Mouse (Mus musculus): ENCODE measurements at regions not wholly inside any gene's neighbourhood (a gene's known extent, or its start where the extent isn't known, plus 50 kb on each side); places are given as distances from the start of the nearest gene placed in this dataset.

DNA sequence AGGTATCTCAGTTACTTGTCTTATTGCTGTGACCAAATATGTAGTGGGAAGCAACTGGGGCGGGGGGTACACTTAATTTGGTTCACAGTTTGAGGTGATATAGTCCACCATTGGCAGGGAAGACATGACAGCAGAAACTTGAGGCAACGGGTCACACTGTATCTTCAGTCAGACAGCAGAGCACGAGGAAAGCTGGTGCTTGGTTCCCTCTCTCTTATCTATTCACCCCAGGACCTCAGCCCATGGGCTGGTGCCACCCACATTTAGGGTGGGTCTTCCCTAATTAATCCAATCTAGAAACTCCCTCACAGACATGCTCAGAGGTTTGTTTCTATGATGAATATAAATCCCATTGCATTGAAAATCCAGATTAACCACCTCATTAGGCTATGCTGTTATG, 56.5 kb downstream of the Otud1 start:
- intact Hi-C loops (cut with DNase I) = no loop called here
- no peak for DNase-seq

DNA sequence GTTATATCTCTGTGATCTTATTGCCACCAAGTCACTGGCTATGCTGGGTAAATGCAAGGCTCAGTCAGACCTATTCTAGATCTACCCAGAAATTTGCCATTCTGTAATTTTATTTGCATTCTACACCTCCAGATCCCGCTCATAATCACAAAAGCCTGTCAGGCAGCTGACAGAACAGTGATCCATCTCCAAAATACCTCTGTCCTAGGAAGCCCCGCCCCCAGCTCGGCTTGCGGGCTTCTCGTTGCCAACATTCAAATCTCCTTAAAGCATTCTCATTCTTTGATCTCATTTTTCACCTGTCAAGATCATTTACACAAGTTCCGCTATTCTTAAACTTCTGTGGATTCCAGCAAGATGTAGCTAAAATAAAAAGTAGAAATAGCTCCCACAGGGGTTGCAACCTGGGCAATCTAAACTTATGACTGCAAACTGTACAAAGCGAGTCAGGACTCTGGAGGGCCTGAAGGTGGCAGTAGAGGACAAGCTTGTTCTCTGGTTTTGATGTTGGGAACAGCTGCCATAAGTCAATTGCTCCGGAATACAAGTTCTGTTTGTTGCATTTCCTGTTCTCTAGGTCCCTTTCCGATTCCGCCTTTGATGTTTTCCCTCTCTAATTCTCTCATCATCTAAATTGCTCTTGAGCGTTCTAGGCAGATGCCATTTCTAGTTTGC, 58.1 kb downstream of the Otud1 start:
- intact Hi-C loops (cut with DNase I) = loop anchor here (2.0 to 5.0 kb wide), 2 partner anchors 33 to 203 kb away; no protein-coding TSS in a partner anchor

DNA sequence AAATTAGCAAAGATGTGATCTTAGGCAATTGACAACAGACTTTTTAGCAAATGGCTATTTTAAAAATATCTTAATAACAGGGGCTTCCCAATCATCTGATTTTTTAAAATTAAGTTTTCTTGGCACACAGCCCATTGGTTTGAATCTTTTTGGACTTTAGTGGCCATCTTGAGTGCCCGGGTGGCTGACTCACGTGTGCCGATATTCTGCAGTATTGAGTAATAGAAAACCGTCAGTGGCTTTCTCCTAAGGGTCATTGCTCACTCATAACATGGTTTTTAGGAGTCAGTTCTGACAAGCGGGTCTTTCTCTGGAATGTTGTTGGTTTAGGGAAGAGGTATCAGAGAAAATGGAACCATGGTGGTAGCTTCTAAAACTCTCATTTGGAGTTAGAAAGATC, 58.8 kb downstream of the Otud1 start:
- intact Hi-C loops (cut with DNase I) = loop anchor here (2.0 to 5.0 kb wide), 2 partner anchors 34 to 202 kb away; no protein-coding TSS in a partner anchor
- no peak for DNase-seq

More for the DNA sequence above, 58.1 kb downstream of the Otud1 start:
- peak; percentile 67 to 69 for DNase-seq

GRCm38 (mm10) chr2:19726085-19726484, 68.5 kb downstream of the Otud1 start:
- intact Hi-C loops (cut with DNase I) = loop anchor here (2.0 kb wide), 2 partner anchors 67 to 197 kb away; no protein-coding TSS in a partner anchor
- no peak for DNase-seq

DNA sequence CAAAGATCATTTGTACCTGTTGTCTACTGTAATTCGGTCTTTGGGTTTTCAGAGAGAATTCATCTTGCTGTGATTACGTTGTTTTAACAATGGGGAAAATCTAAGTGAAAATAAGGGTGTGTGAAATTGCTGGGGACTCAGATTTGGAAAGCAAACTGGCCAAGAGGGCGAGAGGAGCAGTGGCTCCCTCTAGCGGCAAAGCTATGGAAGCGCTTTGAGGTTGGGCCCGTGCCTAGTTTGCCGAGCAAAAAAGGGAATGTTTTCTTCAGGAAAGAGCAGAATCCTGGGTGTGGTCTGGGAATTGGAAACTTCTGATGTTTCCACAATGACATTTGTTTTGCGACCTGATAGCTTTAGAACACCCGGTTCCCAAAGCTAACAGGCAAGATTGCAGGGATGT, 69.4 kb downstream of the Otud1 start:
- peak; percentile 69 to 71 for DNase-seq
- intact Hi-C loops (cut with DNase I) = loop anchor here (2.0 kb wide), 2 partner anchors 68 to 198 kb away; no protein-coding TSS in a partner anchor

- intact Hi-C loops (cut with DNase I) = loop anchor here (2.0 kb wide), 1 partner anchor 318 kb away; no protein-coding TSS in a partner anchor
- DNase-seq = no peak
Observed at GRCm38 (mm10) chr2:19732922-19733859, 75.6 kb downstream of the Otud1 start.

- intact Hi-C loops (cut with DNase I) = no loop called here
Observed at GRCm38 (mm10) chr2:19734164-19734870, 76.8 kb downstream of the Otud1 start.

DNA sequence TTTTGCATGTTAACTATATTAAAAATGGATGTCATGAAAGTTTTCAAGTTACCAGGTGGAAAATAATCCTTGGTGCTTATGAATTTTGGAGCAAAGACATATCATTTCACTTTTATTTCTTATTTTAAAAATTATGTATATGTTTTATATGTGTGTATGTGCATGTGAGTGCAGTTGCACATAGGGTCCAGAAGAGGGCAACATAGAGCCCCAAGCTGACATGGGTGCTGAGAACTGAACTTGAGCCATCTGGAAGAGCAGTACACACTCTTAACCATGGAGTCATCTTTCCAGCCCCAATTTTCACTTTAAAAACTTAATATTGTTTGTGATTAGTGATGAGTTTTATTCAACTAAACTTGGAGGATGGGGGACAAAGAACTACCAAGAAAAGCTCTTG, 84.0 kb downstream of the Otud1 start:
- intact Hi-C loops (cut with DNase I) = no loop called here
- no peak for DNase-seq

More at GRCm38 (mm10) chr2:19734164-19734870, 76.8 kb downstream of the Otud1 start:
- DNase-seq = no peak

GRCm38 (mm10) chr2:19743467-19743866, 85.9 kb downstream of the Otud1 start:
- intact Hi-C loops (cut with DNase I) = no loop called here
- no peak for DNase-seq

DNA sequence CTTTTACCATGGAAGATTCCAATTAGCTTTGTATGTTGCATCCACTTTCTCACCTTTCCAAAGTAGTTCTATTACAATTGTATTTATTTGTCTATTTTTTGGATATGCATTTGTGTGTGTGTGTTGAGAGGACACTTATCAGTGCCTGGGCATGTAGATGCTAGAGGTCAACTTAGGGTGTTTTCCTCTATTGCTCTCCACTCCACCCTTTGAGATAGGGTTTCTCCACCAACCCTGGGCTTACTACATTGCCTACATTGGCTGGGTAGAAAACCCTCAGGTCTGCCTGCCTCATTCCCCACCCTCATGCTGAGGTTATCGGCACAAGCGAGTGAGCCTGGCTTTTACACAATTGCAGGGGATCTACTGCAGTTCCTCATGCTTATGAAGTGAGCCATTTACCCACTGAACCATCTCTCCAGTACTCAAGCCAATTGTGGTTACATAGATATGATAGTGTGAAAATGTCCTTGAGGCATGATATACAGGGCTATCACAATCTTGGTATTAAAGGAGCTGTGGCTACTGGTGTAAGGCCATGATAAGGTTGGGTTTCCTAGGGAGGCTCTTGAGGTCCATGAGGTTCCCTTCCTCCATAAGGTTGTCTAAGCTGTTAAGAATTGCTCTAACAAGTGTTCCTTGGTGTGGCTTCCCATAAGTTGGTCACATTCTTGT, 87.6 kb downstream of the Otud1 start:
- intact Hi-C loops (cut with DNase I) = no loop called here
- no peak for DNase-seq

DNA sequence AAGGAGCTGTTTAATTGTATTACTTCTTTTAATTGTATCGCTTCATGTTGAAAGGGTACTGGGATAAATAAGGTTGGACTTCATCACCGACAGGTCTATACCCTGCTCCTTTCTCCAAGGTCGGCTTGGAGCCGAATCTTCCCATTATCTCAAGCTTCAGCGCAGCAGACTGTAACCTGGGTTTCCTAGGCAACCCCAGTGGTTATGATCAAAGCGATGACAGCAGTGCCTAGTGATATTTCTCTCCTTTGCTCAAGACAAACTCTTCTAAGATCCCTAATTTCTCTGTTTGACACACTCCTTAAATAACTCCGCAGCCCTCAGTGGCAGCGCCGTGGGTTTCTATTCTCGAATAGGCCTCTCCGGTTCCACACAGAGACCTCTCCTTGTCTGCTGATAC, 95.2 kb downstream of the Otud1 start:
- intact Hi-C loops (cut with DNase I) = no loop called here

GRCm38 (mm10) chr2:19753479-19753878, 95.9 kb downstream of the Otud1 start:
- DNase-seq = no peak
- intact Hi-C loops (cut with DNase I) = no loop called here

More for the DNA sequence above, 95.2 kb downstream of the Otud1 start:
- DNase-seq = no peak

DNA sequence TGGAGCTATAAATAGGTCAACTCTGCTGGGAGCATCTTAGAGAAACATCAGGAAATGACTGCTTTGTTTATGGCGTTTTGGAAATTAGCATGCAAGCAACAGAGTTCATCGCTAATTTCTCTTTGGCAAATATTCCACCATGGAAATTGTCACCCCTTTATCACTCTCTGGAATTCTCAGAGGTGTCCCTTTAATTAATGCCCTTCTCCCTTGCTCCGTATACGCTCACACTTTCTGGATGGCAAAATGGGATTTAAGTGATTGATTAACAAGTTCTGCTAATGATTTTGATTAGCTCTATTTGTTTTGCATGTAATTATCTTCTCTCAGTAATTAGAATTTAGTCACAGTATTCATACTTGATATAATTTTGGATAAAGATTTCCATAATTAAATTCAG, 100.4 kb downstream of the Otud1 start:
- DNase-seq = no peak
- intact Hi-C loops (cut with DNase I) = no loop called here

DNA sequence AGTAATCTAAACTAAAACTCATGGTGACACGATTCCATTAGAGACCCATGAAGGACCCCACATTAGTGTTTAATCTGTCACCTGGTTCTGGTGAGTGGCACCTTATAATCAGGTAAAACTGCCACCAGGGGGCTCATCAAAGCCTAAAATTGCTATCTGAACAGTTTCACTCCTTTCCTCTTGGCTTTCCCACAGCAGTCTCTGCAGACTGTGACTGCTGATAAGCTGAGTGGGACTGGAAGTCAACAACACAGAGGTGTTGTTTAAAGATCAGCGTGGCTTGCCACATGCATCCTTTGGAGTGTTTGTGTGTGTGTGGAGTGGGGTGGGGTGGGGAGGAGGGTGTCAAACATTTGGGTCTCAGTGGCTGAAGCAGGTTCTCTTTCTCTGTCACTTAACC, 101.6 kb downstream of the Otud1 start:
- intact Hi-C loops (cut with DNase I) = no loop called here
- DNase-seq = no peak

DNA sequence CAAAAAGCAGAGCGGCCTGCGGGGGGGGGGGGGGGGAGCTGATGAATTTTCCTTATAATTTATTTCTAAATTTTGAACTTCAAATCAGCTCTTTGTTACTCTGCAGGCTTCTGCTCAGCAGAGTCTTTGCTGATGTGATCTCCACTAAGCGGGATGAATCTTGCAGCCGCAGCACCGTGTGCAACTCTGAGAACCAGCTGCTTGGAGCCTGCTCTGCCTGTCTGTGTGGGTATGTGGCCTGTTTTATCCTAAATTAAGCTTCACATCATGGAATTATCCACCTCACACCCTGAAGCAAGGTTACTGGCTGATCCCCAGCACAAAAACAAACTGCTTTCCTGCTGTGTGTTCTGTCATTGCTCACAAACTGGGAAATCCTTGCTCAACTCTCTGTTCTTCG, 102.0 kb downstream of the Otud1 start:
- intact Hi-C loops (cut with DNase I) = no loop called here
- DNase-seq = no peak

DNA sequence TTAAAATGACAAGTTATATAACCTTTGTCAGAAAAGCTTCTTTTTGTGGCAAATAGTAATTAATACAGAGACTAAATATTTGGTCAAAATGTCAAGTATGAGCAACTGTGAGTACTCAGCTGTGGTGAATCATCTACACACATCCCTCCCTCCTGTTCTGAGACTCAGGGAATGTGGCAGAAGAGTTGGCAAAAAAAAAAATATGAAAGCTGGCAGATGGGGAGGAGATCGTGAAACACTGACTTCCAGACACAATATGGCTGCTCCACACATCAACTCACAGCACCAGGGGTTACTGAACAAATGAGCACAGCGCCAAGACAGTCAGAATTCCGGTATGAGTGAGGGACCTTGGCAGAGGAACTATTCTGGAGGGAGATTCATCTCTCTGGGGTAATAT, 105.4 kb downstream of the Otud1 start:
- DNase-seq = no peak
- intact Hi-C loops (cut with DNase I) = no loop called here

DNA sequence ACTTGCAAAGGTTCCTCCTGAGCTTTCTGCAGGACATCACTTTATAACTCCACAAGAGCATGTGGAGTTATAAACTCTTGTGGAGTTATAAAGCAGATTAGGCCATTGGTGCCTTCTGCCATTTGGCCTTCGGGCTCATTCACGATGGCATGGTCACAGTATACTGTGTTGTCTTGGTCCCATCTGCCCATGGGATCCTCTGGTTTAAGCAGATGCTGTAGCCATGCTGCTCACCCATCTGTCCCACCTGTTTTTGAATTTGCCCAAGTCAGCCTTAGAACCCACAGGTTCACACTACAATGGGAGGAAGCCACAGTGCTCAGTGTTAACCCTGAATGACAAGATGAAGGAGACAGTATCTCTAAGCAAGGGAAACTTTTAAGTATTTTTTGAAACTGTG, 124.7 kb upstream of the Etl4 start:
- intact Hi-C loops (cut with DNase I) = no loop called here
- no peak for DNase-seq

DNA sequence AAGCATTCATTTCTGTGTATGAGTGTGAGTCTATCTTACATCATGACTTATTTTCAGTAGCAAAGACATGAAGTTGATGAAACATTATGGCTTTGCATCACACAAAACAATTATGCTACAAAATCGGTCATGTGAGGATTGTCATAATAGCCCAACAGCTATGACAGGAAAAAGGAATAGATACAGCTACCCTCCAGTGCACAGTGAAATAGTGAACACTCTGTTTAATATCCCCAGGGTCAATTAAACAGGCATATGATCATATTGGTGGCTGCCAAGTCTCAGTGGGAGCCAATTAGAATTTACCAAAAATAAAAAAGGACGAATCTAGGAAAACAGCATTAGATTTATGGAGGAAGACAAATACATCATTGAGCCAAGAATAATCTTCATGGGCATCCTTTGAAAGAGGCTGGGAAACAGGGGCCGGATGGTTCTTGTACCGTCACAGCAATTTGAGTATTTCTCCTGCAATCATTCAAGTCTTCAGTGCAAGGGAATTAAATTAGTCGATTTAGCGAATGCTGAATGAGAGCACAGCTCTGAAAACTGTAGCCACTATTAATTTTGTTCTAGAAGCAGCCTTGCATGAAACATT, 123.8 kb upstream of the Etl4 start:
- intact Hi-C loops (cut with DNase I) = no loop called here
- DNase-seq = no peak

DNA sequence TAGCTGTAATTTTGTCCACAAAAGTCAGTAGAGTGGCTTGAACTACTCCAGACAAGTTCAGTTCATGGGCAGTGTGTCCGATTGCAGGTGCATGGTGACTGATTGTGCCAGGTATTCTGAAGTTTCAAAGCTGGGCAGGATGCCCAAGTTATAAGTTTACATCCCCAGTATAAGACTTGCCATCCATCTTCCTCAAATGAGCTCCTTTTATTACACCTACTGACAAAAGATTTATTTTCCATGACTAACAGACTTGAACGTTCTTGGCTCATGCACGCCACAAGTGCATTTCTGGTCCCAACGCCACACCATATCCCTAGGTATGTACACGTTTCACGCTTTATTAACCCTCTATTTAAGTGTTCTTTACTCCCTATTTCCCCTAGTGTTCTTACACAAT, 117.4 kb upstream of the Etl4 start:
- intact Hi-C loops (cut with DNase I) = no loop called here
- DNase-seq = no peak

DNA sequence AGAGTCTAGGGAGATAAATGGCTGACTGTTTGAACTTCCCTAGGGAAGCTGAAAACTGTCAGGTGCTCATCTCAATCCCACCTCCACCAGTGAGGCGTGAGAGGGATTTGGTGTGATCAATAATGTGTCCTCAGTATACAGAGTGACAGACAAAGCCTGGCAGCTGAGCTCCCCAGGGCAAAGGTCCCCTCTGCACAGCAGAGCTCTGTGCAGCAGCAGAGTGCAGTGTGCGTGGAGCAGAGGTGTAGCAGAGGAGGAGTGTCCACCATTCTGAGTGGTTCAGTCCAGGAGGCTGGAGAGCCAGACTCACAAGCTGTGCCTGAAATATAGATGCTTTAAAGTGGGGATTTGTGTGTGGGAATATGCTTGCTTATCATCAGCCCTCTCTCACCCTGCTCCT, 112.8 kb upstream of the Etl4 start:
- intact Hi-C loops (cut with DNase I) = no loop called here

More for the DNA sequence above, 112.8 kb upstream of the Etl4 start:
- no peak for DNase-seq

All from heart, postnatal 36 days (tissue).